Mouse (Mus musculus): ENCODE results near the gene Cog5. TPM values are rescaled to one million over a fixed set of nuclear protein-coding genes. Genes with fewer than 3 reads are reported as not detected.
A peak's percentile ranks its signal among the peaks of the same experiment; 100 is the strongest.

Gene Cog5
- polyA plus RNA-seq, 1 experiment from 2014 or later = 27.2 TPM

DNA sequence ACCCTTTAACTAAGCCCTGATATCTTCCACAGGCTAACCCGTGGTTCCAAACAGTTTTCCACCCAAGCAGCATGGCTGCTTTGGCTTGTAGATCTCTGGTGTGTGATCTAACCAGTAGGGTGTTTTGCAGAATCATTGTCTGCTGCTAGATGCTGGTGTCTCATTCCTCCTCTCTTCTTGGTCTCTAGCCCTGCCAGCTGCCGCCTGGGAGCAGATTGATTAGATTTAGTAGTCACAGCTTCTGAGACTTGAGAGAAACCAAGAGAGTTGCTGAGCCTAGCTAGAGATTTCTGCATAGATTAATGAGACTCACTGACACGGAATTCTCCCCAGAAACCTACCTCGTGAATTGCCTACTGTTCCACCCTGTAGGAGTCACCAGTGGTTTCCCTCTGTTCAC is 230.4 kb downstream of the Cog5 start:
- no peak for ATAC-seq (replicated peaks)
- 87% methylated on average over 4 of the region's 4 CpGs for WGBS
- H3K4me1 ChIP-seq = no peaks in the 10 kb centered on the region
- no peak overlapping the region for H3K27ac ChIP-seq (replicated peaks)
- no peak overlapping the region for H3K4me3 ChIP-seq
- H3K4me2 ChIP-seq (replicated peaks) = no peak overlapping the region
- H3K9me3 ChIP-seq = no peaks in the 10 kb centered on the region
- H3K36me3 ChIP-seq = peaks cover 5% of the 10 kb centered on the region; the same call in 1 of the 2 replicates
- H3K27me3 ChIP-seq = no peaks in the 10 kb centered on the region
- no peak overlapping the region for H3K9ac ChIP-seq (replicated peaks)

DNA sequence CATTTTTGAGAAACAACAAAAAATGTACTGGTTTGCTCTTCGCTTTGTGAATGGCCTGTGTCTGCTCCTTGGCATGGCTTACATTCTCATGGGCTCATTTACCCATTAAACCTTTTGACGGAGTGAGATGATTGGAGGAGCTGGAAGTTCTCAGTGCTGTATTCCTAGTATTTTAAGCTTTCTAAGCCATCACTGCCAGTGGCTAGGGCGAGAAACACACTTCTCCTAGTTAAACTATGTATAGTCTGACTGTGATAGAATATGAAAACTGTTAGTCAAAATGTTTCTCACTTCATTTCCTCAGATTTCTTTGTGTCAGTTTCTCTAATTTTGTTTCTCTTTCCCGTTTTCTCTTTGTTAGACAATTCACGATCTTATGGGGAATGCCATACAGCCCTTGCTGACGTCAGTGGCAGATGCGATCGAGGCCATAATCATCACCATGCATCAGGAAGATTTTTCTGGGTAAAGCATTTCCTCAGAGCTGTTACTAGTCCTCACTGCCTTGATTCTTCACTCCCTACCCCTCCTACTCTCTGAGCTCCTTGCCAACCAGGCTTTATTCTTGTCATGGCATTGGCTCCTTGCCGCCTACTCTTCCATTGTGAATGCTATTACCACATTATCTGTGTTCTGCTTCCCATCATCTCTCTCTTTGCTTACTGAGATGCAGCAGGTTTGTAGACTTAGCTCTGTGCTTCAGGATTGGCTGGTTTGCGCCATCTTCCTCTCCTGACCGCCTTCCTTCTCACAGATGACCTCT is 231.4 kb downstream of the Cog5 start:
- Histone ChIP-seq H3K4me1 (no peaks in the 10 kb centered on the region), H3K27ac (replicated peaks) (no peak overlapping the region), H3K9ac (replicated peaks) (no peak overlapping the region), H3K9me3 (no peaks in the 10 kb centered on the region), H3K4me2 (replicated peaks) (no peak overlapping the region), H3K4me3 (no peak overlapping the region), H3K36me3 (peaks cover 5% of the 10 kb centered on the region; the same call in 1 of the 2 replicates), H3K27me3 (no peaks in the 10 kb centered on the region)
- ATAC-seq (replicated peaks) = no peak
- WGBS = 92% methylated on average over 11 of the region's 11 CpGs

DNA sequence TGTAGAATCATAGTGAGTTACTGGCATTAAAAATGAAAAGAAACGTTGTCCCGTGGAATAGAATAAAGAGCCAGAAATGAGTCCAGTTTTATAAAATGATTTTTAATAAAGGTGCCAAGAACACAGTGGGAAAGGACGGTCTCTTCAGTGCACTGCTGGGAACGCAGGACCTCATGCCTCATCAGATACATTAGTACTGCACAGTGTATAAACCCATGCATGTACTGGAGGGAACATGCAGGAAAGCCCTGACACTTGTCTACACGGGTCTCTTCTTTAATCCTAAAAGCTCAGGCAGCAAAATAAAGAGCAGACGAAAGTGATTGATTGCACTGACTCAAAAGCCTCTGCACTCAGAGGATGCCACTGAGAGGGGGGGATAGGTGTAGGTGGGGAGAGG is 236.0 kb downstream of the Cog5 start:
- Histone ChIP-seq H3K9ac (replicated peaks) (no peak overlapping the region), H3K4me3 (no peak overlapping the region), H3K4me2 (replicated peaks) (no peak overlapping the region), H3K27me3 (no peaks in the 10 kb centered on the region), H3K4me1 (peaks cover 12% of the 10 kb centered on the region), H3K9me3 (no peaks in the 10 kb centered on the region), H3K36me3 (peaks cover 5% of the 10 kb centered on the region; the same call in 1 of the 2 replicates), H3K27ac (replicated peaks) (no peak overlapping the region)
- WGBS = 65% methylated on average over 6 of the region's 6 CpGs
- 0 out of 2 replicates have a peak, but pooled peaks have one; percentile 49 for ATAC-seq (replicated peaks)

DNA sequence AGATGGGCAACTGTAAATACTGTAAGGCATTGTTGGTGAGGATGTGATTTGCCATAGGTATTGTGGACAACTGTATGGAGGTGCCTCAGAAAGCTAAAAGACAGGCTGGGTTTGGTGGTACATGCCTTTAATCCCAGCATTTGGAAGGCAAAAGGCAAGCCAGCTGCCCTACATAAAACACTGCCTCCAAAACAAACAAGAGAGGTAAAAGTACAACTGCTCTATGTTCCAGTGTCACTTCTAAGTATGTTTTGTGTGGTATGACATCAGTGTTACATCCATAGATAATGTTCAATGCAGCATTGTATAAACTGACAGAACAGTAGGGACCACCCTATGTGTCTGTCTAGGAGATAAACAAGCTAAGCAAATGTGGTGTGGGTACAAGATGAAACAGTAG is 237.4 kb downstream of the Cog5 start:
- no peak for ATAC-seq (replicated peaks)
- Histone ChIP-seq H3K9ac (replicated peaks) (no peak overlapping the region), H3K27me3 (no peaks in the 10 kb centered on the region), H3K4me3 (no peak overlapping the region), H3K4me2 (replicated peaks) (no peak overlapping the region), H3K36me3 (peaks cover under 1% of the 10 kb centered on the region; the same call in 1 of the 2 replicates), H3K9me3 (no peaks in the 10 kb centered on the region), H3K27ac (replicated peaks) (no peak overlapping the region), H3K4me1 (peaks cover 26% of the 10 kb centered on the region)

DNA sequence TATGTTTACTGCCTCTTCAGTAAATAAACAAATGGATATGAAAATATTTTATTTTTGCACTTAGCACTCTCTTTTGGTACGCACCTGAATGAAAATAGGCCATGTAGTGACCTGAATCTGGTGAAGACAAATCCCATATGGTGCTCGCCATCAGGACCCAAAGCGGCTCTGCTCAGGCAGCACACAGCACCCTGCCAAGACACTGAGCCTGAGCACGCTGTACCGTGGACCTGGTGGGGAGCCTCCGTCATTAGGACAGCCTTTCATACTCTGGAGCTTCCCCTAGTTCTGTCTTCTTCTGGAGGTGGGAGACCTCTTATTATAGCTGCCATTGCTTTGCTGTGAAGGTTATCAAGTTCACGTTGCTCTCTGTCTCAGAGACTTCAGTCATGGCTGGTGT is 238.1 kb downstream of the Cog5 start:
- Histone ChIP-seq H3K36me3 (no peaks in the 10 kb centered on the region), H3K4me3 (no peak overlapping the region), H3K4me2 (replicated peaks) (no peak overlapping the region), H3K9me3 (no peaks in the 10 kb centered on the region), H3K4me1 (peaks cover 30% of the 10 kb centered on the region), H3K27me3 (no peaks in the 10 kb centered on the region), H3K27ac (replicated peaks) (no peak overlapping the region), H3K9ac (replicated peaks) (no peak overlapping the region)
- no peak for ATAC-seq (replicated peaks)
- 85% methylated on average over 7 of the region's 7 CpGs for WGBS

DNA sequence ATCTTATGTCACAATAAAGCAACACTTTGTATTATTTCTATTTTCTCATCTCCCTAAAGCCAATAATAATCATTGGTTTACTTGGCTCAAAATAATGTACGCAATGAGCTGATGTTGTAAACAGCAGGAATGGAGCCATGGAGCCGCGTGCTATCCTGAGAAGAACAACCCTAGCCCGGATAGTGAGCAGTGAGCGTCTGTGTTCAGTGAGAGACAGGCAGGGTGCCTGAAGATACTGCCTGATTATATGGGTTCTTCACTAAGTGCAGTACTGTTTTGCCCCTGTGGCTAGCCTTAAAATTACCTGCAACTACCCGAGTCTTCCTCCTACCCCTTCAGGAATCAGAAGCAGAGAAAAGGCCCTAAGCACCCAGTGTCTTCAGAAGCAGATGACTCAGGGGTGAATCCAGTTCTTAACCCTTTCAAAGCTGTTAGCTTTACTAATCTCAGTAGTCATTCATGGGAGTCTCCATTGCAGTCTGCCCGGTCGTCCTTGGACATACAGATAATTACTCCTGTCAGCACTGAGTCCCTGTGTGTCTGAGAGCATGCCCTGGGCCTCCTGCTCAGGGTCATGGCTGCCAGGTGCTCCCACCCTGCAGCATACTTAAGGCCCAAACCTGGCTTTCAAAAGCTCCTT is 240.5 kb downstream of the Cog5 start:
- Histone ChIP-seq H3K4me1 (peaks cover 30% of the 10 kb centered on the region), H3K4me3 (no peak overlapping the region), H3K36me3 (no peaks in the 10 kb centered on the region), H3K27ac (replicated peaks) (peak overlapping the region; percentile 23), H3K9me3 (no peaks in the 10 kb centered on the region), H3K4me2 (replicated peaks) (no peak overlapping the region), H3K27me3 (no peaks in the 10 kb centered on the region), H3K9ac (replicated peaks) (no peak overlapping the region)
- 24% methylated on average over 8 of the region's 8 CpGs for WGBS
- ATAC-seq (replicated peaks) = peak; percentile 57

DNA sequence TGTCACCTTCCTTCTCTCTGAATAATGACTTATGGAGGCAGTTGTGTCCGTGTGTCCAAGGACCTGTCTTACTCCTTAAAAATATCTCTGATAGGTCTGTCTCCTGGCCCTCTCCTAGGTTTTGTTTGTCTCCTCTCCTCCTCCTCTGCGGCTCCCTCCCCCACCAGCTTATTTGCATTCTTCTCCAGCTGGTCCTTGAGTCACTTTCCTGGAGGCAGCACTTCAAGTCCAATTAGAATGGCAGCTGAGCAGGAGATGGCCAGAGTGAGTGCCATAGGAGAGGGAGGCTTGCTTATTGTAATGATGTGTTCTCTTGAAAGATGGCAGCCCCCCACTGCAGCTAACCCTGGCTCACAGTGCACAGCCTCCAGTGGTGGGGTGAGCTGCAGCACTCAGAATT is 241.2 kb downstream of the Cog5 start:
- no peaks in the 10 kb centered on the region for H3K9me3 ChIP-seq
- H3K4me2 ChIP-seq (replicated peaks) = no peak overlapping the region
- WGBS = 5% methylated on average over 2 of the region's 2 CpGs
- H3K9ac ChIP-seq (replicated peaks) = no peak overlapping the region
- H3K27ac ChIP-seq (replicated peaks) = peak overlapping the region; percentile 55
- peak; percentile 82 for ATAC-seq (replicated peaks)
- no peaks in the 10 kb centered on the region for H3K36me3 ChIP-seq
- H3K4me1 ChIP-seq = peaks cover 30% of the 10 kb centered on the region
- no peaks in the 10 kb centered on the region for H3K27me3 ChIP-seq
- H3K4me3 ChIP-seq = no peak overlapping the region

DNA sequence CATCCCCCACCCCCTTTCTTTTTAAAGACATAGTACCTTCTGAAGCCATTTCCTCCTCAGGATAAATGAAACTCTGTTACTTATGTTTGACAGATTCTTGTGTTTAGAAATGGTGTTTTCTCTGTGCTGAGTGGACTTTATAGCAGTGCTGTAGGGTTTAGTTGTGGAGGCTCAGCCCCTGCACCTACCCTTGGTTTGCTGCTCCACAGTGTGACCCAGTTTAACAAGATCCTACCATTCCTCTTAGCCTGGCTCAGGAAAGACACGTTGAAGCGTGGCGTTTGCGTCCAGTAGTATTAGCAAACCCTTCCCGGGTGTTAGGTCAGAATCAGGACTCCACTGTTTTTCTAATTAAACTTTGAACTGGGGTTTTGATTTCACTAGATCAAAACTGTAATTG is 241.6 kb downstream of the Cog5 start:
- Histone ChIP-seq H3K36me3 (no peaks in the 10 kb centered on the region), H3K9ac (replicated peaks) (no peak overlapping the region), H3K9me3 (no peaks in the 10 kb centered on the region), H3K27me3 (no peaks in the 10 kb centered on the region), H3K4me2 (replicated peaks) (no peak overlapping the region), H3K4me3 (no peak overlapping the region), H3K27ac (replicated peaks) (peak overlapping the region; percentile 55), H3K4me1 (peaks cover 30% of the 10 kb centered on the region)
- peak; percentile 56; the same call in 1 of the 2 replicates for ATAC-seq (replicated peaks)
- WGBS = 15% methylated on average over 5 of the region's 5 CpGs

DNA sequence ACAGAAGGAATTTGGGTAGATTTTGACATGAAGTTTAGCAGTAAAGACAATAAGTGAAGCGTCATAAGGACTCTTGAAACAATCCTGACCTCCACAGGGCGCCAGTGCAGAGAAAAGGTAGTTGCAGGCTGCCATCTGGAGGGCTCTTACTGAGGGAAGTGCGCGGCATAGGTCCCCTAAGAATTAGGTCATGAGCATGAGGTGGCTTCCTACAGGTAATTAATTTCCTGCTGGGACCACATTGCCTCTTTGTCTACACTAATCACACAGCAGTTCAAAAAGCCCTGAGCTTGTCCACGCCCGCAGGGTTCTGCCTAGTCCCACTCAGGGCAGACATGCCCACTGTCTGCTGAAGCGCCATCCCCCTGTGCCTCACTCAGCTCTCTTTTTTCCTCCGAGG is 242.3 kb downstream of the Cog5 start:
- no peaks in the 10 kb centered on the region for H3K9me3 ChIP-seq
- no peaks in the 10 kb centered on the region for H3K27me3 ChIP-seq
- no peak overlapping the region for H3K9ac ChIP-seq (replicated peaks)
- no peak overlapping the region for H3K4me3 ChIP-seq
- peaks cover 30% of the 10 kb centered on the region for H3K4me1 ChIP-seq
- peak; percentile 44; the same call in 1 of the 2 replicates for ATAC-seq (replicated peaks)
- H3K4me2 ChIP-seq (replicated peaks) = no peak overlapping the region
- 0 out of 2 replicates have a peak overlapping the region, but pooled peaks have one; percentile 5 for H3K27ac ChIP-seq (replicated peaks)
- no peaks in the 10 kb centered on the region for H3K36me3 ChIP-seq
- 15% methylated on average over 8 of the region's 8 CpGs for WGBS

DNA sequence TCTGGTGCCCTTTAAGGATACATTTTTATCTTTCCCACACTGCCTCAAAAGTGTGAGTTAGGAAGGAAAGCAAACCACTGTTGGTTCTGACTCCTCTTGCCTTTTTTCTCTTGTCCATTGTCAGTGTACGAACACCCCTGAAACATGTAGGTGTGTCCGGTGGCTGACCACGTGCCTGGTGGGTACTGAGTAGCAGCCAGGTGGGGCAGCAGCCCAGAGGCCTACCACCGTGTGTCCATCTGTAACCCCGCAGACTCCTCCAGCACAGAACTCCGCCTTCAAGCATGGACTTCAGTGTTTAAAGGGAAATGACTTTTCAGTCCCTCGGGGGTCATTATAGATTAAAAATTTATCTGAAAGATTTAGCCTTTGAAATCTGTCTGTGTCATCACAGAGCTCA is 242.8 kb downstream of the Cog5 start:
- ATAC-seq (replicated peaks) = no peak

DNA sequence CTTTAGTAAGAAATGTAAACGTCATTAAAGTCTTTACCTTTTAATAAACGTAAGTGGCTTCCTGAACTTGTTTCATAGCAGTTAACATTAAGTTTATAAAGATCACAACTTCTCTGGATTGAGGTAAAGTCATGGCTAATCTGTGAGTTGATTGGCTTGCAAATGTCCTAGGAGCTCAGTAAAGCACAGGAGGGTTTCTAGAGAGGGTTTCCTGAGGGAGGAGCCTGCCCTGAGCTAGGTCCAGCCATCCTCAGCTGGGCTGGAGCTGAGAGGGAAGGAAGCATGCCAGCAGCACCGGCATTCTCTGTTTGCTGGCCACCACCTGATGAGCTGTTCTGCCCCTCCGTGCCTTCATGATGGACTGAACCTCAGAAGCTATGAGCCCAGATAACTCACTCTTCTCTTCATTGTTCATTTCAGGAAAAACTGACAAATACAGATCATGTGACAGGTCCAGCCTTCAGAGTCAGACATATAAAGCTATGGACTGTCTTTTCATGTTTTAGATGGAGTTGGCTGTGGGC is 245.8 kb downstream of the Cog5 start:
- Histone ChIP-seq H3K27me3 (no peaks in the 10 kb centered on the region), H3K9ac (replicated peaks) (no peak overlapping the region), H3K27ac (replicated peaks) (no peak overlapping the region), H3K4me1 (peaks cover 30% of the 10 kb centered on the region), H3K9me3 (no peaks in the 10 kb centered on the region), H3K36me3 (no peaks in the 10 kb centered on the region), H3K4me3 (no peak overlapping the region), H3K4me2 (replicated peaks) (no peak overlapping the region)
- 82% methylated on average over 4 of the region's 4 CpGs for WGBS
- ATAC-seq (replicated peaks) = no peak

More for the DNA sequence above, 242.8 kb downstream of the Cog5 start:
- Histone ChIP-seq H3K9ac (replicated peaks) (no peak overlapping the region), H3K36me3 (no peaks in the 10 kb centered on the region), H3K4me3 (no peak overlapping the region), H3K4me2 (replicated peaks) (no peak overlapping the region), H3K9me3 (no peaks in the 10 kb centered on the region), H3K4me1 (peaks cover 30% of the 10 kb centered on the region), H3K27me3 (no peaks in the 10 kb centered on the region), H3K27ac (replicated peaks) (no peak overlapping the region)
- 53% methylated on average over 7 of the region's 7 CpGs for WGBS

Data from forebrain, embryonic 15.5 days (tissue).